Mouse (Mus musculus): ENCODE data around the gene Hnrnpa3.
"Not testable (repeated sequence)": the region's sequence is repeated elsewhere in the genome, so short reads cannot be mapped to it uniquely, and the experiment has no call there.

The Hnrnpa3 gene

GRCm38 (mm10) chr2:75681439-75681838 is 22.4 kb downstream of the Hnrnpa3 start:
- no peak for DNase-seq (ENCODE audit: low spot score)

- DNase-seq (ENCODE audit: low spot score): peak; percentile 82
These were observed 24.1 kb downstream of the Hnrnpa3 start for GRCm38 (mm10) chr2:75682978-75683709.

- no peak for DNase-seq (ENCODE audit: low spot score)
These were observed 25.5 kb downstream of the Hnrnpa3 start for GRCm38 (mm10) chr2:75684526-75684925.

DNA sequence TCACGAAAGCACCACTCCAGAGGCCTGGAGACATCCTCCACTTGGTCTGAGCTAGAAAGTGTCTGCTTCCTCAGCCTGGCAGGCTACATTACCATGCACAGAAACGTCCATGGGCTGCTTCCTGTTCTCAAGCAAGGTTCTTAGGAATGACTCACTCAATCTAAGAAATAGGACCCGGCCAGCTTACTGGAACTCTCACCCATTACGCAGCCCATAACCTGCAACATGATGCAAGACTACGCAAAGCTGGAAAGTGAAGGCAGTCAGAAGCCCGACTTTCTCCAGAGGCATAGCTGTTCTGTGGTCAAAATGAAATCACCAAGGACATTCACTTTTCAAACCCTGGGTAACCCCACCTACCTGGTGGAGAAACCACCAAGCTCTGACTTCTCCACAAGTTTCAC is 26.4 kb downstream of the Hnrnpa3 start:
- DNase-seq (ENCODE audit: low spot score): peak; percentile 87

DNA sequence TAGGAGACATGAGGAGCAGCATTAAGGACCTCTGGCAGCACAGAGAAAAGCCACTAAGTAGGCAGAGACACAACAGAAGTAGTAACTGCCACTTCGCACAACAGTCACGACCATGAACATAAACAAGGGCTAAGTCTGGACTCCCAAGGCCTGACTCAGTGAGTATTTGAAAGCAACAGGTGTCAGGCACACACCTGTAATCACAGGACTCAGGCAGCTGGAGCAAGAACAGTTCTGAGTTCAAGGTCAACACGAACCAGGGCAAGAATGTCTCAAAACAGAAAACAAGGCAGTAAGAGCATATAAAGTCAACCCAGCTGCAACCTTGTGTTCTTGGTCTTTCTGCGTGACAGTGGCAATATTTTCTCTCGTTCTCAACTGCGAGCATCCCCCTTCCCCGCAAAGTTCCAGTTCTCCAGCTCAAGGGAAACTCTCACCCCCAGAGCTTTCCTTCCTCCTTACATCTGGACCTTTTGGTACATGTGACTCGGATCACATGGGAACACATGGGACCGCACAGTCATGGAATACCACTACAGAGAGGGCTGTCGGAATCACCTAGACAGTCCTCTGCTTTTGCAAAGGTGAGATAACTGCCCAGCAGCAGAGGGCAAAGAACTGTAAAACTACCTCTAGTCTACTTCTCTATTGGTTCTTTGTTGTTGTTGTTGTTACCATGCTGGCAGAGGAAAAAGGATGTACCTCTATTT is 28.1 kb downstream of the Hnrnpa3 start:
- DNase-seq (ENCODE audit: low spot score): no peak

DNA sequence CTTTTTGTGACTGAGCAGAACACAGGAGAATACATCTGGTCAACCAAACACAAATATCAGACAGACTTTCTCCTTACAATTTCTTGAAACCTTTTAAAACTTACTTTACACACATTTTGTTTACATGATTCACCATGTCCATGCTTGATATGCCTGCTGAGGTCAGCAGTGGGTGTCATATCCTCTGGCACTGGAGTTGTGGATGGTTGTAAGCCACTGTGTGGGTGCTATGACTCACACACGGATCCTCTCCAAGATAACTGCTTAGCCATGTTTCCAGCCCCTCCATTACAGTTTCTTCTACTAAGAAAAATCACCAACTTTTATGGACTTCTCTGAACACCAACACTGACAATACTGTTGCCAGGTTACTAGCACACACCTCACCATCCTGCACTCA is 29.8 kb downstream of the Hnrnpa3 start:
- no peak for DNase-seq (ENCODE audit: low spot score)

- no peak for DNase-seq (ENCODE audit: low spot score)
These were observed 30.6 kb downstream of the Hnrnpa3 start for GRCm38 (mm10) chr2:75689482-75690158.

- no peak for DNase-seq (ENCODE audit: low spot score)
These were observed 31.6 kb downstream of the Hnrnpa3 start for GRCm38 (mm10) chr2:75690656-75691055.

DNA sequence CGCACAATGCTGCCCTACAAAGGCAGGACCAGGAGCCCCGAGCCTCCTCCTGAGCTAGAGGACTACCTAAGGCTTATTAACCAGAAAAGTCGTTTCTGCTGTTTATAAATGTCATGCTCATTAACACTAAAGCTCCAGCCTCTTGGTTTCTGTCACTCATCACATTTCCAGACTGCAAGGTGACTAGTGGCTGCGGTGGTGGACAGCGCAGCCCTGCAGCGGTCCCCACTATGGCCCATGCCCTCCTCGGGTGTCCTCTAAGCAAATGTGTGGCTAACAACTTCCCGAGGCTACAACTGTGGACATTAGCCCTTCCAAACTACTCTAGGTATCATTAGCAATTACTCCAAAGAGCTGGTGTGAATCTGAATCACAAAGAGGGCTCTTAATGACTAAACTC is 32.3 kb downstream of the Hnrnpa3 start:
- no peak for DNase-seq (ENCODE audit: low spot score)

DNA sequence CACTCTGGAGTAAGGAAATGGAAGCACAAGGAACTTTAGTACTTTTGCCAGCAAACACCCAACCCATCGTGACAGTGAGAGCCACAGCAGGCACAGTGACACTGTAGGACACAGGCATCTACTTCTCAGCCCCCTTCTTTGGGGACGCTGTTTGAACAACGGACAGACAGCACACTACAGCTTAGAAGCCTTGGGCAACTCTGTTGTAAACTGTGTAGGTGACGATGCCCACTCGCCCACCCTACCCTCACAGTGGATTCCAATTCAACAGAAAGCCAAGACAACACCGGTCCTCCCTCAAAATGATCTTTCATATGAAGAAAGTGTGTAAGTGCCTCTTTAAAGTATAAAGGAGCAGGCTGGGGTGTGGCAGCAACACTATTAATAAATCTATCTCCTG is 33.3 kb downstream of the Hnrnpa3 start:
- no peak for DNase-seq (ENCODE audit: low spot score)

DNA sequence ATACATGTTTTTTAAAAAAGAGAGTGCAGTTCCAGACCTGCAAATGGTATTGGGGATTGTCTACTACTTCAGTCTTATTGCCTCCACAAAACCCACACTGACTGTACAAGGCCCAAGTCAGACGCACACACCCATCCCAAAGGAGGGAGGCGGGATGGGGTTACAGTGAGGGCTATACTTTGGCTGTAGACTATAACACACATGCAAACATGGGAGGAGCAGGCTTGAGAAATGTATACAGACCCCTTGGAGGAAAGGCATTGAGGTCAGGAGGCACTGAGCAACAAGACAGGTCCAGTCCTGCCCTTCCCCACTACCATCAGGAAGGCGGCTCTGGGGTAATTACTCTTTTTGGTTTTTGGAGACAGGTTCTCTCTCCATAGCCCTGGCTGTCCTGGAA is 35.9 kb downstream of the Hnrnpa3 start:
- not testable (repeated sequence) for DNase-seq (ENCODE audit: low spot score)

GRCm38 (mm10) chr2:75695676-75696350 is 36.8 kb downstream of the Hnrnpa3 start:
- no peak for DNase-seq (ENCODE audit: low spot score)

DNA sequence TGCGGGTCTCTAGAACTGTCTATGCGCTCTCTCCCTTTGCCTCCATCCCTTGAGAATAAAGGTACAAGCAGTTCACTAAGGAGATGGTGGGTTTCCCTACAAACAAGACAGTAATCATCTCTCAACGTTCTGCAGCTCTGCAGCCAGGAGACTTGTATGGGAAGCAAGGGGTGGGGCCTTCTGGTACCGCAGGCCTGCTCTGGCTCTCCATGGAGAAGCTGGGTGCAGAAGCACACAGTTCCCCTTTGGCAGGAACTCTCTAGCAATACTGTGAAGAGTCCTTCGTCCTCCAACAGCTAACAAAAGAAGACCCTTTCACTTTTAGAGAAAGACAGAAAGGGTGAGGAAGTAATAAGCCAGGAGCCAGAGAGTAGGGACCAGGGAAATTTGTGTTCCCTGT is 37.3 kb downstream of the Hnrnpa3 start:
- DNase-seq (ENCODE audit: low spot score): no peak

DNA sequence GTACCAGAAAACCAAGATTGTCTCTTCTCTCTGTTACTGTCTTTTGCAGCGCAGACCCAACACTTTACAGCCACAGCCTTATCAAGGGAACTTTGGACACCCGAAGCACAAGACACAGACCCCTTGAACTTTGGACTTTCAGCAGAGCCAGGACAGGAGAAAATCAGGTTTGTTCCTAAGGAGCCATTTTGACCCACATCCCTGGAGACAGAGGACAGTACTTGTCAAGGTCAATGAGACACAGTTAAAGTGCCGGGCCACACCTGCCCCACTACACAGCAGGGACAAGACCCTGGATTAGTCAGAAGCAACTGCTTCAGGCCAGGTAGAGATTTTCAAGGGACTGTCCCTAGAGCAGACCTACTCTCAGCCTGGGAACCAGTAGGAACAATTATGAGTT is 38.2 kb downstream of the Hnrnpa3 start:
- no peak for DNase-seq (ENCODE audit: low spot score)

DNA sequence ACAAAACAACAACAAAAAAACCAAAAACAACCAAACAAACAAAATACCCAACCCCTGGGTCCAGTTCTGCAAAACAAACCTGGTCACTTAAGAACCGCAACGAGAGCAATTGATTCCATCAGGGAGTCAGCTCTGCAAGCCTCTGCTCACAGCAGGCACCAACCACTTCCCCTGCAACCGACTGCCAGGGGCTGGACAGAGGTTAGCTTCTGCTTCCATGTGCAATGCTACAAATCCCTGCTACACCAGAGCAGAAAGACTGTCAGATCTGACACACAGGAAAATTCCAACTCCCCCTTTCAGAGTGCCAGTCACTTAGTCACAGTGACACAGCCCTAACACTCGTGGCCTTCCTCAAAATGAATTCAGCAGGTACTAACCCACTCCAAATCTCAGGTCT is 38.9 kb downstream of the Hnrnpa3 start:
- no peak for DNase-seq (ENCODE audit: low spot score)

DNA sequence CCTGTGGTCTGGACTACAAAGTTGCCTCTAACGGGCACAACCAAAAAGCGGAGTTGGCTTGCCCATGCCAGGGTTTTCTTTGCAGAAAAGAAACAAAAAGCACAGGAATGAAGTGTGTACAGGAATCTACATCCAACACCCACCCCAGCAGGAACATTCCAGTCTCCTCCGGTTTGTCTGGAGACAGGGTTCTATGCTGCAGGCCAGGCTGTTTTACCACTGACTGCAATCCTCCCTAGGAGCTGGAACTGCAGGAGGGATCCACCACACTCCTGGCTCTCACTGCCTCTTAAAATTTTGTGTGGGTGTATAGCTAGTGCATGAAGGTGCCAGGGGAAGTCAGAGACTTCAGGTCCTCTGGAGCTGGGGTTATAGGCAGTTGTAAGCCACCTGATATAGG is 39.8 kb downstream of the Hnrnpa3 start:
- no peak for DNase-seq (ENCODE audit: low spot score)

DNA sequence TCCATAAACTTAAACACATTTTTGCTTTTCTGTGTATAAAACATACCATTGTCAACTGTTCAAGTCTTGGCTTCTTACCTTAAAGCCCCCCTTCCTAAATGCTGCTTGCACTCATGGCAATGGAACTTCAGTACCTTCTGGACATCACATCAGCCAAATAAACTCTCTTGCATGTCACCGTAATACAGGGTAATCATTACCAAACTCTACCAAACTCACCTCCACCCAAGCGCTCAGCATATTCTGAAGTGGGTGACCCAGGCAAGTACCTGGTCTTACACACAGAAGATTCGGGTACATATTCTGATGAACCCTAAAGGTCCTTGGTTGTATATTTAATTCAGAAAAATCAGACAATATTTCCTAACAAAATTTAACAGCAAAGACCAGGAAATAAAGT is 41.5 kb downstream of the Hnrnpa3 start:
- DNase-seq (ENCODE audit: low spot score): no peak

- no peak for DNase-seq (ENCODE audit: low spot score)
These were observed 42.1 kb downstream of the Hnrnpa3 start for GRCm38 (mm10) chr2:75701207-75701606.

- DNase-seq (ENCODE audit: low spot score): no peak
These were observed 42.9 kb downstream of the Hnrnpa3 start for GRCm38 (mm10) chr2:75701822-75702587.

DNA sequence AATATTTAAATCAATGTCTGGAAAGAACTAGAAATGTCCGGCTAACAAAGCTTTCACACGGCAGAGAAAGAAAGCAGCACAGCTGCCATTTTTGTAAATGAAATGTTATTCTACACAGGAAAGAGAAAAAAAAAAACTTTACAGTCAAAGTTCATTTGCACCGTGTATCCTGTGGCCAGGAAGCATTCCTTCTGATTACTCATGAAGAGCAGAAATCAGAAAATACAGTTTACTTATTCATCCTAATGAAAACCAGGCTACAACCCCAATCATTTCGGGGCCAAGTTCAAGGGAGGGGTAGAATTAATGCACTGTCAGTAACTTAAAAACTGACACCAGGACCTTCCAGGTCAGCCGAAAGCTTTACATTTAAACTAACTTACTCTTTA is 43.5 kb downstream of the Hnrnpa3 start:
- peak; percentile 66 for DNase-seq (ENCODE audit: low spot score)

DNA sequence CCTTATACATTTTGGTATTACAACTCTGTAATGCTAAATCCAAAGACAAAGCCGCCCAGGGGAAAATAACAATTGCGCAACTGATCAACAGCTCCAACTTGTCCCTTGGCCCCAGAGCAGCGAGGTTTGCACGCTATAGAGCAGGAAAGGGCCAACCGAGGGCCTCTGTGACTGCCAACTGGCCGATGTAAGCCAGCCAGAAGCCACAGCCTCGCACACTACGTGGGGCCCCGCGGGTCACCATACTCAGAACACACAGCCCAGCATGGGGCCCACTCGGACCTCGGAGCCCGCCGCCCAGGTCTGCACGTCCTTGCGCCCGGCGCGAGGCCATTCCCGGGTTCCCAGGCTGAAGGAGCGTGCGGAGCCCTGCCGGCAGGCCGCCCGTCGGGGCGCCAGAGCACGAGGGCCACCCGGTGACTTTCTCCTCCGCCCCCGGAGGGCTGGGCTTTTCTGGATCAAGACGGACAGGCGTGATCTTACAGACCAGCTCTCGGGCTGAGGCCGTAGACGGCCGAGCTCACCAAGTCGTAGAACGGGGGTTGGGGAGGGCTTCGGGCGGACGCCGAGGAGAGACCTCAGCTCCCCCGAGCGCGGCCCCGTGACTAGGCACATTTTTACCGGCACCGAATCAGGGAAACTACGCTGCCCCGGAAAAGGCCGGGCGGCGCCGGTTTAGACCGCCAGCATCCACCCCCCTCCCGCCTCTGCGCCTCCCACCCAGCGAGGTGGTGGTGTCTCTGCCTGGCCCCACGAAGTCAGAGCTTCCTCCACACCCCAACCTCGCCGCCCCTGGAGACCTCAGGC is 44.5 kb downstream of the Hnrnpa3 start:
- DNase-seq (ENCODE audit: low spot score): peak; percentile 98
